Mouse (Mus musculus) erythroblast, embryonic 14.5 days (primary cell): Measurements from ENCODE around the gene Nfix. TPM values are rescaled to one million over a fixed set of nuclear protein-coding genes. Genes with fewer than 3 reads are reported as not detected.

Experiments
- H3K27me3 ChIP-seq: 2 replicates; pipeline ENCODE4 v1.6.1; 2012; ENCODE audit warnings: inconsistent platforms; ENCODE audit not compliant: control insufficient read depth
- H3K36me3 ChIP-seq: 2 replicates; pipeline ENCODE4 v1.6.1; 2012; ENCODE audit warnings: mild to moderate bottlenecking, inconsistent platforms; ENCODE audit not compliant: control insufficient read depth
- H3K4me1 ChIP-seq: 2 replicates; pipeline ENCODE4 v1.6.1; 2012; ENCODE audit warnings: inconsistent platforms; ENCODE audit not compliant: control insufficient read depth
- H3K4me3 ChIP-seq: replicated peaks from 2 replicates; pipeline ENCODE3; 2012; ENCODE audit warnings: moderate library complexity, mild to moderate bottlenecking, inconsistent platforms
- H3K9me3 ChIP-seq: 2 replicates; pipeline ENCODE4 v1.6.1; 2012; ENCODE audit warnings: low read length, inconsistent platforms, mixed read lengths; ENCODE audit not compliant: control insufficient read depth
- GATA1 ChIP-seq: IDR thresholded peaks from 2 replicates; pipeline ENCODE4 v1.6.1; 2012; ENCODE audit warnings: low read length, inconsistent platforms, mixed read lengths
- TAL1 ChIP-seq: IDR thresholded peaks from 3 replicates; pipeline ENCODE4 v1.6.1; 2012; ENCODE audit warnings: low read length, inconsistent platforms, mixed read lengths
- polyA plus RNA-seq: library from polyadenylated mRNA; stranded (reverse); fragments of >175 nt; gene quantifications from 2 replicates; pipeline ENCODE4 v1.2.3, GENCODE M21; 2012

Gene Nfix
- polyA plus RNA-seq, 1 experiment = 1.9 TPM

DNA sequence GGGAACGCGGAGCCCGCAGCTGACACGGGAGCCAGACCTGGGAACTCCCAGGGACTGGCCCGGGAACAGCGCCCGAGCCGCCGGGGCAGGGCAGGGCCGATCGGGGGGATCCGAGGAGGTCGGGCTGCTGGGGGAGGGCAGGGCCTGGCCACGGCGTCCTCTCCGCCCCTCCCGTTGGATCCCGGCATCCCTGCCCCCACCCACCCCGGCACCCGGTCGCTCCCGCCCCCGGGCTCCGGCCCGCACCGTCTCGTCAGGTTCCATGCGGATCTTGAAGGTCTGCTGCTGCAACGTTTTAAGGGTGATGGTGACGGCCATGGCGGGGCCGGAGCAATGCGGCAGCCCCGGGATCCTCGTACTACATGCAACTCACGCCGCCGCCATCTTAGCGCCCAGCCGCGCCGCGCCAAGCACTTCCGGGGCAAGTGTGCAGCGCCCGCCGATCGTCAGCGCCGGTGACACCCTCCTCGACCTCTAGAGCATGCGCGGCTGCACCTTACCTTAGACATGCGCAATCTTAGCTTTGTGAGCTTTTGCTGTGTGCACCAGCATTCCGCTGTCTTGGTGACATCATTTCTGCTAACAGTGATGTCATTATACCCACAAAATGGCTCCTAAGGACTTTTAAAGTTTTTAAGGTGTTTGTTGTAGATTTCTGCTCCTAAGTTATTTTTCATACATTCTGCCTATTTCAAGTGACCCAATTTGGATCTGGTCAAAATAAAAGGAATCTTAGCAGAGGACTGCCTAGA, 40.3 kb upstream of the Nfix start, which contains the start of gene Rad23a:
Rad23a (minus strand) TSS at position 418 of the 752 bp plus-strand sequence.
- Histone ChIP-seq H3K4me1 (peaks cover 91% of the 10 kb centered on the region), H3K27me3 (no peaks in the 10 kb centered on the region), H3K4me3 (peak within 1 kb of the TSS; percentile 95), H3K36me3 (peaks cover 97% of the 10 kb centered on the region), H3K9me3 (no peaks in the 10 kb centered on the region)
- TF ChIP-seq TAL1 (no peak), GATA1 (no peak)

DNA sequence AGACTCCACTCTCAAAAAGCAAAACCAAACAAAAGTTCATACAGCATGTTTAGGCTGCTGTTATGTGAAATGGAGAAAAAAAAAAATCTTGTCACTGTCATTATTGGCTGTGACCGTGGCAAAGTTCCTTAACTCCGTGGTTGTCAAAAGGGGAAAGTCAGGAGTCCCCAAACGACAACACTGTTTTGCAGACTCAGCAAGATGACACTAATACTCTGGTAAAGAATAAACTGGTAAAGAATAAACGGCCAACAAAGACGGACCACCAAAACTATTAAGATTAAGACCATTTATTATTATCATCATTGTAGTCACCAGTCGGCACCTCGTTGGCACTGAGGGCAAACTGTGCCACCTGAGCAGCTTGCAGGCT, 39.7 kb upstream of the Nfix start:
- Histone ChIP-seq H3K36me3 (peaks cover 97% of the 10 kb centered on the region), H3K9me3 (no peaks in the 10 kb centered on the region), H3K27me3 (no peaks in the 10 kb centered on the region), H3K4me3 (peak overlapping the region; percentile 95), H3K4me1 (peaks cover 90% of the 10 kb centered on the region)
- TF ChIP-seq GATA1 (no peak), TAL1 (no peak)

GRCm38 (mm10) chr8:84839411-84839810, 39.3 kb upstream of the Nfix start:
- Histone ChIP-seq H3K4me3 (peak overlapping the region; percentile 95), H3K36me3 (peaks cover 97% of the 10 kb centered on the region), H3K9me3 (no peaks in the 10 kb centered on the region), H3K27me3 (no peaks in the 10 kb centered on the region), H3K4me1 (peaks cover 90% of the 10 kb centered on the region)
- TF ChIP-seq GATA1 (no peak), TAL1 (no peak)

DNA sequence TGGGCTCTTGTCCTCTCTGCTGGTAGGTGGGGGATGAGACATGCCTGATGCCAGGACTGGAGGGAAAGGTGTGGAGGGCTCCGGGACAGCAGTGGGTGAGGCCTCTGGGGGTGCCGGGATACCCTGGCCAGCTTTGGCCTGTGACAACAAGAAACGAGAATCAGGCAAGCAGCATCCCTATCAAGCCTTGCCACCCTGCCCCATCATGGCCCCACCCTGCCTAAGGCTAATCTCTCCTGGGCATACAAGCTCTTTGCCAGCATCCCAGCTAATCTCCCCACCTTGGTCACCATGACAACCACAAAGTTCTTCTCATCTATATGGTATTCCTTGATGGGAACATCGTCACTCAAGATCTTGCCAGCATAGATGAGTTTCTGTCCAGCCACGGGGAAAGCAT, 38.4 kb upstream of the Nfix start:
- Histone ChIP-seq H3K4me1 (peaks cover 90% of the 10 kb centered on the region), H3K36me3 (peaks cover 97% of the 10 kb centered on the region), H3K9me3 (no peaks in the 10 kb centered on the region), H3K27me3 (no peaks in the 10 kb centered on the region), H3K4me3 (peak overlapping the region; percentile 95)
- TF ChIP-seq TAL1 (peak; percentile 97), GATA1 (peak; percentile 99)

DNA sequence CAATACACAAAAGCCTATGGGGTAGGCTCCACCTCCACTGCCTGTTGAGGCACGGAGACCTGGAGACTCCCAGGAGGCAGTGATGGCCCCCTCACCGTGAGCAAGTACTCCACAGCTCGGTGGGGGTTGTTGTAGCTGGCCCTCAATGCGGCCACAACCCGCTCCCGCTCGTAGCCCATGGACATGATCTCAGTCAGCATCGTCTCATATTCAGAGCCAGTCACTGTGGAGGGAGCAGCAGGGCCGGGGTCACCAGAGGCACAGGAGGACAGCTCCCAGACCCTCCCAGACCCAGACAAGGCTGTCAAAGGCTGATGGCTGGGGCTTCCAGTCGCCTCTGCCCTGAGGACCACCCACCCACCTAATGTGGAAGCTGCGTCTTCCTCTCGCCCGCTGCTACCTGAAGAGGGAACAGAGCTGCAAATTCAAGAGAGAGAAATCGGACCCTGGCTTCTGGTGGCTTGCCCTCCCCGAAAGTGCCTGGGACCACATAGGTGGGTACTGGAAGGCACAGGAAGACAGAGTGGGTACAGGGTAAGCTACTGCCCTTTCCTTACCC, 37.8 kb upstream of the Nfix start:
- Histone ChIP-seq H3K36me3 (peaks cover 97% of the 10 kb centered on the region), H3K9me3 (no peaks in the 10 kb centered on the region), H3K27me3 (no peaks in the 10 kb centered on the region), H3K4me3 (peak overlapping the region; percentile 95), H3K4me1 (peaks cover 90% of the 10 kb centered on the region)
- TF ChIP-seq TAL1 (no peak), GATA1 (no peak)

GRCm38 (mm10) chr8:84837149-84837911, 37.2 kb upstream of the Nfix start:
- Histone ChIP-seq H3K36me3 (peaks cover 95% of the 10 kb centered on the region), H3K4me1 (peaks cover 89% of the 10 kb centered on the region), H3K4me3 (peak overlapping the region; percentile 95), H3K27me3 (no peaks in the 10 kb centered on the region), H3K9me3 (no peaks in the 10 kb centered on the region)
- TF ChIP-seq GATA1 (no peak), TAL1 (no peak)

DNA sequence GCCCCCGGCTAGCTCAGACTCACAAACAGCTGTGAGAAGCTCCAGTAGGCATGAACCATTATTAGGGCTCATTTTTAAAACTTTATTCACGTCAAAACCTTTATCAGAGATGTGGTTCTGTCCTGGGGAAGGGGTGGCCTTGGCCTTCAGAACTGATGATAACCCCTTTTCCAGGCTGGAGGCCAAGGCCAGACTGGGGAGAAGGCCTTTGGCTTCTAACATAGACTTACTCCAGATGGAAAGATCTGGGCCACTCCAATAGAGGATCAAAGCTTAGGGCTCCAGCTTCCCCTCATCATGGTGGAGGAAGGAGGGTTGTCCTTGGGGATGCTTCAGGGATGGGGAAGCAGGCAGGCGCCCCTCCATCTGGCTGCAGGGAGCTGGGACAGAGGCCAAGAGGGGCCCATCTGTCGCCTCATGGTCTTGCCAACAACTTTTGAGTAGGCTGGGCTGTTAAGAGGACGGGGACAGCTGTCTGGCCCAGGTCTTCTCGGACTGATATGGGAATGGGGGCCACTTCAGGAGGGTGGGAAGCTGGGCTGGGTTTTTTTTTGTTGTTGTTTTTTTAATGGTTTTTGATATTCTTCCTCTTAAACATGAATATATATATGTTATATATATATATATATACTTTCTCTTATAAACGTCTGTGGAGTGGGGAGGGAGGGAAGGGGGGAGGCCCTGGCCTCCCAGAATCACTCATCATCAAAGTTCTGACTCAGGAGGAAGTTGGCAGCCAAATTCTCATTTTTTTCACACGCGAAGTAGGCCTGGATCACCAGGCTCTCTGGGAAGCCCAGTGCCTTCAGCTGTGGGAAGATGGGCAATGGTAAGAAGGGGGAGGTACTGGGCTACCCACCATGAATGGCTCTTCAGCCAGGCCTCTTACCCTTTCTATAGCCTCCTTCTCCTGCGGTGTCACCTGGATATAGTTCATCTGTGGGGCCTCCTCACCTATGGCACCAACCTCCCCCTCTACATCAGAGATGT, 35.0 kb upstream of the Nfix start:
- TF ChIP-seq GATA1 = no peak
- Histone ChIP-seq H3K27me3 (no peaks in the 10 kb centered on the region), H3K9me3 (no peaks in the 10 kb centered on the region), H3K4me3 (peak overlapping the region; percentile 98), H3K4me1 (peaks cover 87% of the 10 kb centered on the region), H3K36me3 (peaks cover 82% of the 10 kb centered on the region)

GRCm38 (mm10) chr8:84834002-84834865, 34.1 kb upstream of the Nfix start:
- Histone ChIP-seq H3K36me3 (peaks cover 78% of the 10 kb centered on the region), H3K4me1 (peaks cover 86% of the 10 kb centered on the region), H3K9me3 (no peaks in the 10 kb centered on the region), H3K27me3 (no peaks in the 10 kb centered on the region), H3K4me3 (peak overlapping the region; percentile 98)
- TF ChIP-seq GATA1 (no peak), TAL1 (no peak)
